Mouse (Mus musculus) olfactory bulb, adult 2 months (tissue): ENCODE data around the gene Sec62. TPM values are rescaled to one million over a fixed set of nuclear protein-coding genes. Genes with fewer than 3 reads are reported as not detected.

Experiments
- H3K27ac ChIP-seq: fragments of 200-500 bp; 2 replicates; pipeline ENCODE4 v1.5.1; 2012; ENCODE audit warnings: low read depth, low read length; ENCODE audit not compliant: insufficient read depth
- H3K4me1 ChIP-seq: fragments of 200-500 bp; 2 replicates; pipeline ENCODE4 v1.6.1; 2012; ENCODE audit warnings: low read length; ENCODE audit not compliant: control insufficient read depth, insufficient read depth
- H3K4me3 ChIP-seq: fragments of 200-500 bp; 2 replicates; pipeline ENCODE4 v1.5.1; 2012; ENCODE audit warnings: mild to moderate bottlenecking, low read depth, low read length, moderate library complexity; ENCODE audit not compliant: insufficient read depth
- CTCF ChIP-seq: fragments of 200-500 bp; IDR thresholded peaks from 2 replicates; pipeline ENCODE4 v1.5.1; 2012; ENCODE audit warnings: low read depth, mild to moderate bottlenecking, low read length, moderate library complexity; ENCODE audit not compliant: insufficient read depth
- POLR2A ChIP-seq: fragments of 200-500 bp; IDR thresholded peaks from 2 replicates; pipeline ENCODE4 v1.6.1; 2012; ENCODE audit warnings: mild to moderate bottlenecking, low read depth, low read length, moderate library complexity; ENCODE audit not compliant: insufficient read depth
- WGBS: fragments of 180-500 bp; shearing (Covaris S2); methylation state at CpG from one replicate; pipeline ENCODE4 v1.1.7; 2018; 5-methylcytosine and 5-hydroxymethylcytosine counted together
- polyA plus RNA-seq: library from polyadenylated mRNA; stranded (reverse); fragments of >200 nt; gene quantifications from 2 replicates; pipeline ENCODE4 v1.2.4, GENCODE M21; 2012; ENCODE audit warnings: low replicate concordance; ENCODE audit not compliant: missing spikeins, insufficient read depth, insufficient read length

Gene Sec62
- polyA plus RNA-seq, 1 experiment, result not detected

GRCm38 (mm10) chr3:30769755-30770515 is 22.7 kb upstream of the Sec62 start:
- H3K4me1 ChIP-seq, result peaks cover 8% of the 10 kb centered on the region; the same call in 1 of the 2 replicates
- H3K27ac ChIP-seq, result no peak overlapping the region
- no peak for TF ChIP-seq CTCF
- 82% methylated on average over 10 of the region's 10 CpGs for WGBS
- H3K4me3 ChIP-seq, result no peak overlapping the region

DNA sequence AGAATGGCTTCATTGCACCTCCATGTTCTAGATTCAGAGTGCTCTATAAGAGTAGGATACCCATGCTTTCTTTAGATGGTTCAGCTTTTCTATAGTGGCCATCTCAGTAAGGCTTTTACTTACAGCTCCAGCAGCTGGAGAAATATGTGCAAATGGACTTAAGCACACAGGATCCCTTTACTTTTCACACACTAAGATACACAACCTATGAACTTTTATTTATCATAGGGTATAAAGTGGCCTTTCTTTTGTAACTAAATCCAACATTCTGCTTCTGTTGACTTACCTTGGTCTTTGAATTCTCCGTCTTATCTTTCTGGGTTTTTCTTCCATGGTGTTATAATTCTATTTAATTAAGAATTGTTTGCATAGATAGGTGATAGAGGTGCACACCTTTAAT is 21.1 kb upstream of the Sec62 start:
- Histone ChIP-seq H3K4me1 (no peaks in the 10 kb centered on the region), H3K27ac (no peak overlapping the region), H3K4me3 (no peak overlapping the region)
- no peak for TF ChIP-seq POLR2A
- no peak for TF ChIP-seq CTCF
- 100% methylated on average over 1 of the region's 1 CpGs for WGBS

- TF ChIP-seq CTCF (no peak), POLR2A (no peak)
- Histone ChIP-seq H3K4me1 (no peaks in the 10 kb centered on the region), H3K4me3 (no peak overlapping the region), H3K27ac (no peak overlapping the region)
- WGBS, result 73% methylated on average over 4 of the region's 4 CpGs
Measured at GRCm38 (mm10) chr3:30772631-30773030, 20.0 kb upstream of the Sec62 start.

DNA sequence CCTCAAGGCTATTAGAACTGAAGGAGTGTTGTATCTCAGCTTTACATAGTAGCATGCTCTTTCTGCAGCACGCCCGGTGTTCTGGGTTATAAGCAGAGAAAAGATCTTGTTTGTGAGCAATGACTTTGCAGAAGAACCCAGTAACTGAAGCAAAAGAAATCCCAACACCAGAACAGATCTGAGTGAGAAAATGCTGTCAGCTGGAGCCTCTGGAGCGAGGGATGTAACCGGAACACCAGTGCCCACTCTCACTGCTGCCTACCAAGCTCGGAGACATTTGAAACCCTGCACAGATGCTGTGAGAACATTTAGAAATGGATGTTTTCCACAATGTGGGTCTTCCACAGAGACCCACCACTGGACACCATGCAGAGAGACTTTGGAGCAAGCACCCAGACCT is 18.0 kb upstream of the Sec62 start:
- Histone ChIP-seq H3K4me1 (no peaks in the 10 kb centered on the region), H3K27ac (no peak overlapping the region), H3K4me3 (no peak overlapping the region)
- TF ChIP-seq CTCF (no peak), POLR2A (no peak)
- 83% methylated on average over 5 of the region's 5 CpGs for WGBS

- WGBS, result 80% methylated on average over 5 of the region's 5 CpGs
- no peak overlapping the region for H3K27ac ChIP-seq
- H3K4me1 ChIP-seq, result no peaks in the 10 kb centered on the region
- TF ChIP-seq CTCF, result no peak
- TF ChIP-seq POLR2A, result no peak
- no peak overlapping the region for H3K4me3 ChIP-seq
Measured at GRCm38 (mm10) chr3:30777984-30778383, 14.7 kb upstream of the Sec62 start.

DNA sequence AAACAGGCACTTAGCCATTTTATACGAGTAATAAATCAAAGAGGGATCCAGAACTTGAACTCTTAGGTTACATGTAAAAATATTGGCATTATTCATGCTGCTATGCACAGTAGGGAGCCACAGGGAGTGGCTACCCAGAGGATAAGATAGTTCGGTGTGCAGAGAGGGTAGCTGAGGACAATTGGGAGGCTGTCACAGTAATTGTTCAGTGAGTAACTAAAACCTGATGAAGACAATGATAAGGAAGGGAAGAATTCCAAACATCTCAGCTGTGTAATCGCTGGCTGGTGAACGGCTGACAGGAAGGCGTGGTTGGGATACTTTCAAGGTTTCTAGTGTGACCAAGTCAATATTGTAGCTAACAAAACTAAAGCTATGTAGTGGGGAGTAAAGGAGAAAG is 4.1 kb upstream of the Sec62 start:
- no peak overlapping the region for H3K4me3 ChIP-seq
- WGBS, result 41% methylated on average over 5 of the region's 5 CpGs
- H3K27ac ChIP-seq, result no peak overlapping the region
- no peaks in the 10 kb centered on the region for H3K4me1 ChIP-seq
- no peak for TF ChIP-seq POLR2A
- no peak for TF ChIP-seq CTCF

DNA sequence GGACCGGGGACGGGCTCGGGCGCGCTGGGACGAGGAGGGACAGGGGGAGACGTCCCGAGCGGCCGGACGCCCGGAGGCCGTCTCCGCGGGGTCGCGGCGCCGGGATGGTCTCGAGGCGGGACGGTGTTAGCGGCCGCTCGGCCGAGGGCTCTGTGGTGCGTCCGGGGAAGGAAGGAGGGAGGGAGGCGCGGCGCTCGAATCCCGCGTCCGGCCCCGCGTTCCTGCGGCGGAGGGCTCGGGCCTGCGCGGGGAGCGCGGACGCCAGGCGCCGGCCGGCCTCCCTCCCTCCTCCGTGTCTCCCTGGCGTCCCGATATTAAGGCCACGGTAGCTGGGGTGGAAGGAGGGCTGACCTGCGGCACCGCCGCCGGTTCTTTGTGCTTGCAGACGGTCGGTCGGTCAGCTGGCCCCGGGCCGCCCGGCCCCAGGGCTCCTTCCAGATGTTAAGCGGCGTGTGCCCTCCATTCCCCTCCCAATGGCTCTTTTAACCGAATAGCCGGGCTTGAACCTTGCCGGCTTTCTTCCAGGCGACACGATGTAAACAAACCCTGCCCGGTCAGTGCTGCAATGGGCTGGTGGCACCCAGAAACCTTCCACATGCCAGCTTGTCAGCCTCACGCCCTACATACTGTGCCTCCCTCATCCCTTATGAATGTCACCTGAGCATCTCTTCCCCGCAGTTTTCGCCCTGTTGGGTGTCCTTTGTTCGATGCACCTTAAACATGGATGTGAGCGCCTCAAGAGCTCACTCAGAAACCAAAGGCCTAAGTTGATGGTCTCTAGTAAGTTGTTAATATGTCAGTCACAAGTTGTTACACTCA is 937 bp downstream of the Sec62 start:
- Histone ChIP-seq H3K4me3 (peak overlapping the region; percentile 94), H3K27ac (peak overlapping the region; percentile 97), H3K4me1 (no peaks in the 10 kb centered on the region)
- TF ChIP-seq CTCF (no peak), POLR2A (no peak; the same call in 1 of the 2 replicates)
- under 1% methylated on average over 75 of the region's 75 CpGs for WGBS

GRCm38 (mm10) chr3:30802171-30802570 is 9.5 kb downstream of the Sec62 start:
- WGBS, result 75% methylated on average over 3 of the region's 3 CpGs
- no peak overlapping the region for H3K4me3 ChIP-seq
- no peaks in the 10 kb centered on the region for H3K4me1 ChIP-seq
- TF ChIP-seq POLR2A, result no peak
- TF ChIP-seq CTCF, result no peak
- H3K27ac ChIP-seq, result no peak overlapping the region

DNA sequence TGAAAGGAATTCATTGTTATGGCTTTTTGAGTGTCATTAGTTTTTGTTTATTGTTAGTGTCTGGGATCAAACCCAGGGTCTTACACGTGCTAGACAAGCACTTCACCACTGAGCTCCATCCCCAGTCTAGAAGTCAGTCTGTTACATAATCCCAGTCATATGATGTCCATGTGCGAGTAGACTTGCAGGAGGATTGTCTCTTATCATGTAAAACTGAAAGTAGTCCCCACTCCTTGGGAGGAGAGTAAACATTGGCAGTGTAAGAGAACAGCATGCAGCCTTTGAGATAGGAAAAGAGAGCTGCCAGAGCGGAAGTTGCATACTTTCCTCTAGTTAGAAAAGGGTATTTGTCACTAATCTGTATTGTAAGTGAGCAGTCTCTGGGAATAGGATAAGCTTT is 20.2 kb downstream of the Sec62 start:
- WGBS, result 34% methylated on average over 3 of the region's 3 CpGs
- TF ChIP-seq CTCF, result no peak
- TF ChIP-seq POLR2A, result no peak
- H3K4me1 ChIP-seq, result no peaks in the 10 kb centered on the region
- no peak overlapping the region for H3K27ac ChIP-seq
- H3K4me3 ChIP-seq, result no peak overlapping the region
